Mouse (Mus musculus) C2C12 (cell line): ENCODE results near the gene Rapsn. TPM values are rescaled to one million over a fixed set of nuclear protein-coding genes. Genes with fewer than 3 reads are reported as not detected.

ENCODE experiments used
- H3K27me3 ChIP-seq: one replicate; pipeline ENCODE4 v1.6.1; 2011; ENCODE audit not compliant: control insufficient read depth, insufficient read depth, insufficient read length
- H3K36me3 ChIP-seq: one replicate; pipeline ENCODE4 v1.6.1; 2011; ENCODE audit not compliant: control insufficient read depth, insufficient read depth
- H3K4me3 ChIP-seq: one replicate; pipeline ENCODE4 v1.5.1; 2011; ENCODE audit warnings: mild to moderate bottlenecking, control low read depth; ENCODE audit not compliant: poor library complexity, insufficient read depth, severe bottlenecking
- H3K79me2 ChIP-seq: one replicate; pipeline ENCODE4 v1.6.1; 2011; ENCODE audit not compliant: control insufficient read depth, insufficient read depth
- H3K79me3 ChIP-seq: one replicate; pipeline ENCODE4 v1.6.1; 2011; ENCODE audit warnings: low read depth, control low read depth
- H3ac ChIP-seq: one replicate; pipeline ENCODE3; 2011; ENCODE audit warnings: low read depth; ENCODE audit not compliant: control insufficient read depth, insufficient read length
- CEBPB ChIP-seq: IDR thresholded peaks from one replicate; pipeline ENCODE4 v1.6.1; 2011; ENCODE audit warnings: low read depth, mild to moderate bottlenecking, control low read depth, moderate library complexity
- CTCF ChIP-seq: IDR thresholded peaks from one replicate; pipeline ENCODE4 v1.5.1; 2011; ENCODE audit not compliant: control insufficient read depth, insufficient read depth, insufficient read length
- FOSL1 ChIP-seq: IDR thresholded peaks from one replicate; pipeline ENCODE4 v1.8.0; 2011; ENCODE audit warnings: mild to moderate bottlenecking, low read length; ENCODE audit not compliant: poor library complexity, insufficient read depth, severe bottlenecking
- MAX ChIP-seq: IDR thresholded peaks from one replicate; pipeline ENCODE4 v1.6.1; 2011; ENCODE audit warnings: mild to moderate bottlenecking, control low read depth
- MYOD1 ChIP-seq: IDR thresholded peaks from one replicate; pipeline ENCODE4 v1.6.1; 2011; ENCODE audit warnings: low read depth; ENCODE audit not compliant: control insufficient read depth, insufficient read length
- MYOG ChIP-seq: IDR thresholded peaks from one replicate; pipeline ENCODE4 v1.6.1; 2011; ENCODE audit not compliant: control insufficient read depth, insufficient read length; ENCODE audit errors: extremely low read depth
- USF1 ChIP-seq: IDR thresholded peaks from one replicate; pipeline ENCODE4 v1.6.1; 2011; ENCODE audit warnings: low read depth, mild to moderate bottlenecking, control low read depth, moderate library complexity
- polyA plus RNA-seq: library from polyadenylated mRNA; unstranded; fragments of >200 nt; fragmentation: generic; extraction: Trizol; gene quantifications from one replicate; pipeline ENCODE4 v1.2.1, GENCODE M21; 2012; ENCODE audit warnings: missing spikeins

Gene Rapsn
- polyA plus RNA-seq, 1 experiment, result 122 TPM

DNA sequence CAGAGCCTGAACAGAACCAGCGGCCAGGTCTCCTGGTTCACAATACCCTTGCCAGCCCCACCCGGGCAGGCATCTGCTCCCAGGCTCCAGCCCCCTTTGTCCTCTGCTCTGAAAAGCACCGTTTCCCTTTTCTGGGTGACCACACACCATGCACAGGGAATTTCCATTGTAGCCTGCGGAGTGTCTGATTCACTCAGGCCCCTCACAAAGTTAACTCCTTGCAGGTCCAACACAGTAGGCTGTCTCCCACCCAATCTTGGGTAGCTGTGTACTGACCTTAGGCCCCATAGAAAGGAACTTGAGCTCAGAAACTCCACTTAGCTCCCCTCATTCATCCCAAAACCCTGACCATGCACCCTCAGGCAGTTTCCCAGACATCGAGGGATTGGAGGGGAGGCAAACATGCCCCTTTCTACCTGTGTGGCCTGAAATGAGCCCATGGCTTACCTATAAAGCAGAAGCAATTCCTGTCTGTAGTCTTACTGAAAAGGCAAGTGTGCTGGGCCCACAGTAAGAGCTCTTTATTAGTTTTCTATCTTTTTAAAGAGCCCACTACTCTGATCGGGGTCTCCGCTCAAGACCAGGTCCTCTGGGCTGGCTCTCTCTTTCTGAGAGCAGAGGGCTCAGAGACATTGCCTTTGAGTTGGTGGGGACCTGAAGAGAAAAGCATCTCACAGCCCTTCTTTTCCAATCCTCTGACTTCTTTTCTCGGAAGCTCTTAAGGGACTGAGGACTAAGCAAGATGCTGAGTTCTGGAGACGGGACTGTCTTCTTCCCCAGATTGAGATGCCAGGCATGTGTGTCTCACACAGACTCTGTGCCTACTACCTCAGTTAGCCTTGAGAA lies 51.2 kb downstream of the Rapsn start:
- no peak overlapping the region for H3K4me3 ChIP-seq
- H3ac ChIP-seq, result no peak overlapping the region
- no peaks in the 10 kb centered on the region for H3K79me3 ChIP-seq
- no peaks in the 10 kb centered on the region for H3K79me2 ChIP-seq
- no peak for TF ChIP-seq MYOG
- no peak for TF ChIP-seq MYOD1
- TF ChIP-seq FOSL1, result no peak
- TF ChIP-seq USF1, result no peak
- TF ChIP-seq CTCF, result no peak
- no peak for TF ChIP-seq MAX
- TF ChIP-seq CEBPB, result no peak
- H3K27me3 ChIP-seq, result peaks cover 6% of the 10 kb centered on the region
- H3K36me3 ChIP-seq, result no peaks in the 10 kb centered on the region

DNA sequence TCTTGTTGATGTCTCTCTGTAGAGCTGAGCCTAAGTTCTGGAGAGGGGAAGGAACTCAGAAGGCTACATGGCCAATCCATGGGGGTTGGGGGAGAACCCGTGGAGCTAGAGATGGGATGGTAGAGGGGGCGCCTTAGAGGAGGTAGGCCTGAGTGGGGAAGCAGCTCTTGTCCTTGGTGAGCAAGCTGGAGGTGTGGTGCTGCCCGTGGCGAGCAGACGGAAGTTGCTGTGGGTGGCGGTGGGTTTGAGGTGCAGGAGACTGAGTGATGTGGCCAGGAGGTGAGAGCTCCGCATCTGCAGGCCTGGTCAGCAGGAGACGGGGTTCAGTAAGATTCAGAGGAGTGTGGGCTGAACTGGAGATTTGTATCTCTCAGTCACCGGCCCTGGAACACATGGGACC lies 52.0 kb downstream of the Rapsn start:
- Histone ChIP-seq H3K4me3 (no peak overlapping the region), H3K79me2 (no peaks in the 10 kb centered on the region), H3ac (no peak overlapping the region), H3K36me3 (no peaks in the 10 kb centered on the region), H3K79me3 (no peaks in the 10 kb centered on the region), H3K27me3 (peaks cover 6% of the 10 kb centered on the region)
- TF ChIP-seq CEBPB (no peak), MAX (no peak), FOSL1 (no peak), MYOD1 (no peak), USF1 (no peak)

DNA sequence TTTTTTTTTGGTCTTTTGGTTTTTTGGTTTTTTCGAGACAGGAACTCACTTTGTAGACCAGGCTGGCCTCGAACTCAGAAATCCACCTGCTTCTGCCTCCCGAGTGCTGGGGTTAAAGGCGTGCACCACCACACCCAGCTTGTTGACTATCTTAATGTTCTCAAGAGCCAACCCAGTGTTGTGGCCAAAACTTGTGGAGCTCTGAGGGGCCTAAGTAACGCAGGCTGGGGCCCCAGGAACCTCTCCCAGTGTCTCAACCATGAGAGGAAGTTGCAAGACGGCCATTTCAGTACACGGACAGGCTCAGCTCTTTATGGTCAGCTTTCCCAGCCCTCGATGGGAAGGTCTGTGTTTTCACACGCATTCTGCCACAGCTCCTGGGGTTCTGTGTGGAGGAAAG lies 53.6 kb downstream of the Rapsn start:
- Histone ChIP-seq H3K79me2 (no peaks in the 10 kb centered on the region), H3K27me3 (peaks cover 6% of the 10 kb centered on the region), H3K36me3 (no peaks in the 10 kb centered on the region), H3ac (no peak overlapping the region), H3K4me3 (no peak overlapping the region), H3K79me3 (no peaks in the 10 kb centered on the region)
- TF ChIP-seq MYOG (no peak), MYOD1 (no peak), MAX (no peak), CEBPB (no peak), FOSL1 (no peak)

DNA sequence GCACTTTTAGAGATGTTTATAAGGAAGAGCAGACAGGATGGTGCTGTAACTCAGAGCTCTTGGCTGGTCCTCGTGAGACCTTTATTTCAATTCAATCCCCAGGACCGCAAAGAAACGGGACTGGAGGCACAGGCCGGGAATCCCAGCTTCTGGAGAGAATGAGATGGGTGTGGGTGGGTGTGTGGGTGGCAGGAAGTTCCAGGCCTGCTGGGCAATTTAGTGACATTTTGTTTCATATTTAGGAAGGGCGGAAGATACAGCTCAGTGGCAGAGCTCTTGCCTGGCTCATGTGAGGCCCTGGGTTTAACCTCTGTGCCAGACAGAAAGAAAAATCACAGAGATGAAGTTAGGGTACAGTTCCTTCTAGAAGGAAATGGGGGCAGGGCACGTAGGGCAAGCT lies 54.8 kb downstream of the Rapsn start:
- Histone ChIP-seq H3K79me2 (no peaks in the 10 kb centered on the region), H3K4me3 (no peak overlapping the region), H3ac (no peak overlapping the region), H3K36me3 (no peaks in the 10 kb centered on the region), H3K79me3 (no peaks in the 10 kb centered on the region), H3K27me3 (peaks cover 6% of the 10 kb centered on the region)
- no peak for TF ChIP-seq USF1
- no peak for TF ChIP-seq MAX
- TF ChIP-seq MYOD1, result no peak
- no peak for TF ChIP-seq FOSL1
- no peak for TF ChIP-seq CEBPB
- no peak for TF ChIP-seq CTCF

DNA sequence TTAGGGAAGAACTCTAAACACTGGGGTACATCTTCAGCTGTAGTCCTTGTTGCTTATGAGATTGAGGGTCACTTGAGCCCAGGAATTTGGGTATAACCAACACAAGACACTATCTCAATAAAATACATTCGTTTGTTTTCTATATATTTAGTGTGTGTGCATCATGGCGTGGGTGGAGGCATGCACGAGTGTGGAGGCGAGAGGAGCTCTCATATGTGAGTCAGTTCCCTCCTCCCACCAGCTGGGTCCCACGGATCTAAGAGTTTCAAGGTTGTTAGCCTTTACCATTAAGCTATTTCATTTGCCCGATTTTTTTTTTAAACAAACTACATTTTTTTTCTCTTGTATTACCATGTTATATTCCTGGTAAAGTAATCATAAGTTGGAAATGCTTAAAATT lies 55.4 kb downstream of the Rapsn start:
- Histone ChIP-seq H3K4me3 (no peak overlapping the region), H3K36me3 (no peaks in the 10 kb centered on the region), H3K79me3 (no peaks in the 10 kb centered on the region), H3K27me3 (peaks cover 6% of the 10 kb centered on the region), H3K79me2 (no peaks in the 10 kb centered on the region), H3ac (no peak overlapping the region)
- TF ChIP-seq MYOD1, result no peak
- no peak for TF ChIP-seq FOSL1
- no peak for TF ChIP-seq CTCF
- no peak for TF ChIP-seq MAX
- no peak for TF ChIP-seq MYOG
- no peak for TF ChIP-seq USF1
- no peak for TF ChIP-seq CEBPB

Other genes with a start within 250 kb of the Rapsn start
- 146 TPM for gene Mtch2, start 188.5 kb upstream of the Rapsn start, polyA plus RNA-seq
- gene C1qtnf4, start 149.8 kb upstream of the Rapsn start, polyA plus RNA-seq, result 0.02 TPM
- gene Kbtbd4, start 130.9 kb upstream of the Rapsn start, polyA plus RNA-seq, result 17.3 TPM
- gene Ndufs3, start 130.8 kb upstream of the Rapsn start, polyA plus RNA-seq, result 150 TPM
- 34.8 TPM for gene Celf1, start 95.2 kb upstream of the Rapsn start, polyA plus RNA-seq
- 367 TPM for gene Psmc3, start 18.4 kb downstream of the Rapsn start, polyA plus RNA-seq
- 52.3 TPM for gene Slc39a13, start 34.8 kb downstream of the Rapsn start, polyA plus RNA-seq
- not detected for gene Spi1, start 46.8 kb downstream of the Rapsn start, polyA plus RNA-seq
- gene Mybpc3, start 82.5 kb downstream of the Rapsn start, polyA plus RNA-seq, result not detected
- gene Madd, start 148.2 kb downstream of the Rapsn start, polyA plus RNA-seq, result 4.9 TPM
- 0.21 TPM for gene Nr1h3, start 167.2 kb downstream of the Rapsn start, polyA plus RNA-seq
- 11.3 TPM for gene Acp2, start 167.3 kb downstream of the Rapsn start, polyA plus RNA-seq
- 1.2 TPM for gene Ddb2, start 201.4 kb downstream of the Rapsn start, polyA plus RNA-seq
- gene Pacsin3, start 220.3 kb downstream of the Rapsn start, polyA plus RNA-seq, result 19.0 TPM
- gene Arfgap2, start 229.4 kb downstream of the Rapsn start, polyA plus RNA-seq, result 67.5 TPM